Mouse (Mus musculus): ENCODE data around the gene Ccdc153.

The Ccdc153 gene

DNA sequence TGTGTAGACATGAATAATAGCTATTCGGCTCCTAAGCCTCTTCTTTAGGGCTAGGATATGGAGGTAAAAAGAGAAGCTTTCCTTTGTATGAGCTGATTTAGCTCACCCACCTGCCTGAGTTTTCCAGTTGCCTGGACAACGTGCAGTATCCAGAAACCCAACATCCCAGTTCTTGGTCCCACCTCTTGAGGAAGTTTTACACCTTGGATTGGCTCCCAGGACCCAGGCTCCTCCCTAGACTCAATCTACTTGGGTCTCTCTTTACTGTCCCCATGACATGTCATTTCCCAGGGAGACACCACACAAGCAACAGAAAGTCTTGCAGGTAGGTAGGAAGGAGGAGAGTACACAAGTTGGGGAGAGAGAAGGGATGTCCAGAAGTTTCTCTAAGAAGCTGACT lies at the start of gene Ccdc153:
Gene Ccdc153, plus strand, starts transcription at position 278 of the 400 bp plus-strand sequence.
- no peak for TF ChIP-seq NANOG (IDR thresholded peaks at IDR 0.05; ENCODE audit: borderline replicate concordance, low read length)
- no peak for TF ChIP-seq POU5F1 (IDR thresholded peaks at IDR 0.05; ENCODE audit: borderline replicate concordance, low read length)
- no peak for TF ChIP-seq CTCF (conservative IDR thresholded peaks at IDR 0.05; ENCODE audit: low read length)
- Histone ChIP-seq H3K4me1 (replicated peaks; ENCODE audit: low read depth, low read length) (peaks cover 3% of the 10 kb centered on the region; the same call in 1 of the 2 replicates), H3K36me3 (ENCODE audit: insufficient read depth, low read length) (no peaks in the 10 kb centered on the region), H3K27me3 (ENCODE audit: insufficient read depth, low read length) (peaks cover 8% of the 10 kb centered on the region), H3K9me3 (ENCODE audit: low read length) (no peaks in the 10 kb centered on the region), H3K4me3 (replicated peaks; ENCODE audit: low read length) (no peak within 1 kb of the TSS)

DNA sequence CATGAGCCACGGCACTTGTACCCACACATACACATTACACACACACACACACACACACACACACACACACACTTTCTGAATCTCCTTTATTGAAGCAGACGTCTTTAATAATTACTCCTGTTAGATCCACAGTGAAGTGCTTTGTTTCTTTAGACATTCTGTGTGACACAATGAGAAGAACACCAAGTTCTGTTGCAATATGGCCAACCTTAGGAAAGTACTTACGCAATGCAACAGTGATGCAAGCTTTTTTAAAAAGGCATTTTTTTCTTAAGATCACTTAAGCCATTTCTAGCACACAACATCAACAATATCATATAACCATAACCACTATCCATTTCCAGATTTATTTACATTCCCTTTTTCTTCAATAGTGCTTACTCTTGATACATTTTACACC lies 49.3 kb upstream of the Ccdc153 start:
- Histone ChIP-seq H3K9me3 (ENCODE audit: low read length) (no peaks in the 10 kb centered on the region), H3K27me3 (ENCODE audit: insufficient read depth, low read length) (no peaks in the 10 kb centered on the region), H3K4me3 (replicated peaks; ENCODE audit: low read length) (no peak overlapping the region), H3K4me1 (replicated peaks; ENCODE audit: low read depth, low read length) (peaks cover 23% of the 10 kb centered on the region), H3K36me3 (ENCODE audit: insufficient read depth, low read length) (peaks cover 24% of the 10 kb centered on the region)
- no peak for TF ChIP-seq CTCF (conservative IDR thresholded peaks at IDR 0.05; ENCODE audit: low read length)
- no peak for TF ChIP-seq POU5F1 (IDR thresholded peaks at IDR 0.05; ENCODE audit: borderline replicate concordance, low read length)
- no peak for TF ChIP-seq NANOG (IDR thresholded peaks at IDR 0.05; ENCODE audit: borderline replicate concordance, low read length)

DNA sequence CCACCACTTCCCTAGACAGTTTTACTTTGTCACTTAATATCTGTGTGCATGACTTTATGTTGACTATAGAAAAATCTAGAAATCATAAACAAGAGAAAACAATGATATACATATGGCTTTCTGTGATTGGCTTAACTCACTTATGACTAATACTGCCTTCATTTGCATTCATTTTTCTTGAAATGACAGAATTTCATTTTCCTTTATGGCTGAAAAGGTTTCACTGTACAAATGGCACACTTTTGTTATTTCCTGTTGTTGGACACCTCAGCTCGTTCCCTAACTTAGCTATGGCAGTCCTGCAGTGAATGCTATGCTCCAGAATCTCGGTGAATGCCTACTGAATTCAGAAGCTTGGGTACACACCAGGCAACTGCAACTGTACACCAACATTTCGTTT lies 48.2 kb upstream of the Ccdc153 start:
- Histone ChIP-seq H3K4me3 (replicated peaks; ENCODE audit: low read length) (no peak overlapping the region), H3K4me1 (replicated peaks; ENCODE audit: low read depth, low read length) (peaks cover 21% of the 10 kb centered on the region), H3K36me3 (ENCODE audit: insufficient read depth, low read length) (peaks cover 34% of the 10 kb centered on the region), H3K27me3 (ENCODE audit: insufficient read depth, low read length) (no peaks in the 10 kb centered on the region), H3K9me3 (ENCODE audit: low read length) (no peaks in the 10 kb centered on the region)
- TF ChIP-seq POU5F1 (IDR thresholded peaks at IDR 0.05; ENCODE audit: borderline replicate concordance, low read length) (no peak), NANOG (IDR thresholded peaks at IDR 0.05; ENCODE audit: borderline replicate concordance, low read length) (no peak), CTCF (conservative IDR thresholded peaks at IDR 0.05; ENCODE audit: low read length) (no peak)

DNA sequence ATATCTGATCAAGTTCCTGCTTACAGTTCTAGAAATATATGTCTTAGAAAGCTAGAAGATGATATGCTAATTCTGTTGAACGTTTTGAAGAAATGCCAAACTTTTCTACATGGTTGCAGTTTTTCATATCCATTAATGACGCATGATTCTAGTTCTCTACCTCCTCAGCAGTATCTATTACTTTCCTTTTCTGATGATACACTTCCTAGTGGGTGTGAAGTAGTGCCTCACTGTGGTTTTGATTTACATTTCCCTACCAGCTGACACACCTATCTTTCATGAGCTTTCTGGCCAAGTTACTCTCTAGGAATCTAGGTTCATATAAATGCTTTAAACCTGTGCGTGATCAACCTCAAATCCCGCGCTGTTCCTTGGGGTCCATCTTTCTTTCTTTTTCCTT lies 47.7 kb upstream of the Ccdc153 start:
- no peaks in the 10 kb centered on the region for H3K27me3 ChIP-seq (ENCODE audit: insufficient read depth, low read length)
- H3K4me1 ChIP-seq (replicated peaks; ENCODE audit: low read depth, low read length), result peaks cover 17% of the 10 kb centered on the region; the same call in 1 of the 2 replicates
- TF ChIP-seq NANOG (IDR thresholded peaks at IDR 0.05; ENCODE audit: borderline replicate concordance, low read length), result no peak
- no peak for TF ChIP-seq POU5F1 (IDR thresholded peaks at IDR 0.05; ENCODE audit: borderline replicate concordance, low read length)
- TF ChIP-seq CTCF (conservative IDR thresholded peaks at IDR 0.05; ENCODE audit: low read length), result no peak
- H3K9me3 ChIP-seq (ENCODE audit: low read length), result no peaks in the 10 kb centered on the region
- H3K36me3 ChIP-seq (ENCODE audit: insufficient read depth, low read length), result peaks cover 39% of the 10 kb centered on the region
- no peak overlapping the region for H3K4me3 ChIP-seq (replicated peaks; ENCODE audit: low read length)

DNA sequence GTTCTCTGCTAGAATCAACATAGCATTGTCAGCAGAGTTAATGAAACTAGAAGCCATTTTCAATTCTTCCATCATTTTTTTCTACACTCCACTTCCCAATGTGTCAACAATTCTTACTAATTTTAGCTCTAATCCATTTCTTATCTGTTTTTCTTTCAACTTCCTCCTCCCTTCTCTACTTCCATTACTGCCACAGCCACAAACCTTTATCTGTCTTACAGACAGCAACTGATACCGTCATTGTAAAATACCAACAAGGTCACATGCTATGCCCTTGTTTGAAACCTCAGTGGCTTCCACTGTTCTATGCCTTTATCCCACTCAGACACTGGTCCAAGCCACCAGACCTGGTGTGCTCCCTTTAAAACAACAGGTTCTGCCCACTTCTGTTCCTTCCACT lies 46.5 kb upstream of the Ccdc153 start:
- Histone ChIP-seq H3K36me3 (ENCODE audit: insufficient read depth, low read length) (peaks cover 49% of the 10 kb centered on the region), H3K9me3 (ENCODE audit: low read length) (no peaks in the 10 kb centered on the region), H3K4me1 (replicated peaks; ENCODE audit: low read depth, low read length) (peaks cover 20% of the 10 kb centered on the region), H3K4me3 (replicated peaks; ENCODE audit: low read length) (no peak overlapping the region), H3K27me3 (ENCODE audit: insufficient read depth, low read length) (no peaks in the 10 kb centered on the region)
- TF ChIP-seq CTCF (conservative IDR thresholded peaks at IDR 0.05; ENCODE audit: low read length) (no peak), POU5F1 (IDR thresholded peaks at IDR 0.05; ENCODE audit: borderline replicate concordance, low read length) (no peak), NANOG (IDR thresholded peaks at IDR 0.05; ENCODE audit: borderline replicate concordance, low read length) (no peak)

DNA sequence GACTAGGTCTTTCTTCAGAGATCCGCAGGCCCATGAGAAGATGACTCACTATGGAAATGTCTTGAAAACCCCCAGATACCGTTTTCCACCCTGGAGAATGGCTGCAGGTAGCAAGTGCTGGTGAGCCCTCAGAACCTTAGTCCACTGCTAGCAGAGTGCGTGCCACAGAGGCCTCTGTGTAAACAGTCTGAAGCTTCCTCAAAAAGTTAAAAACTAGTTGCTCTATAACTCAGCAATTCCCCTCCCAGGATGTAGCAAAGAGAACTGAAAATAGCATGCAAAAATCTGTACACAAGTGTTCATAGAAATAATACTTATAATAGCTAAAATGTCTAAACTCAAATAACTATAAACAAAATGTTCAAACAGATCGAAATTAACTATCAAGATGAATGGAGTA lies 44.1 kb upstream of the Ccdc153 start:
- Histone ChIP-seq H3K4me1 (replicated peaks; ENCODE audit: low read depth, low read length) (peaks cover 24% of the 10 kb centered on the region), H3K9me3 (ENCODE audit: low read length) (no peaks in the 10 kb centered on the region), H3K4me3 (replicated peaks; ENCODE audit: low read length) (no peak overlapping the region), H3K36me3 (ENCODE audit: insufficient read depth, low read length) (peaks cover 68% of the 10 kb centered on the region), H3K27me3 (ENCODE audit: insufficient read depth, low read length) (no peaks in the 10 kb centered on the region)
- TF ChIP-seq CTCF (conservative IDR thresholded peaks at IDR 0.05; ENCODE audit: low read length) (no peak), POU5F1 (IDR thresholded peaks at IDR 0.05; ENCODE audit: borderline replicate concordance, low read length) (no peak), NANOG (IDR thresholded peaks at IDR 0.05; ENCODE audit: borderline replicate concordance, low read length) (no peak)

DNA sequence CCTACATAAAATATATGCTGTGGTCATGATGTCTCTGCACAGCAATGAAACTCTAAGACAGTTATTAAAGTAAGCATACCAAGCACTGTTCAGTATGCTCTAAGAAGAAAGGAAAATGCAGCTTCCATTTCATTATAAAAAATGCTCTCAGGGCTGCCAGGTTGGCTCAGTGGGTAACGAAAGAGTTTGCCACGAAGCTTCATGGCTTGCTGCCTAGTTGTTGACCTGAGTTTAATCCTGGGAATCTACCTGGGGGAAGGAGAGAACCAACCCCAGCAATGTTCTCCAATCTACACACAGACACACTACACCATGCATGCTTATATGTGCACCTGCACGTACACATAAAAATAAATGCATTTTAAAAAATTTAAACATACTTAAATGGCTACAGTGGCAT lies 41.3 kb upstream of the Ccdc153 start:
- Histone ChIP-seq H3K27me3 (ENCODE audit: insufficient read depth, low read length) (no peaks in the 10 kb centered on the region), H3K4me1 (replicated peaks; ENCODE audit: low read depth, low read length) (peaks cover 14% of the 10 kb centered on the region), H3K9me3 (ENCODE audit: low read length) (no peaks in the 10 kb centered on the region), H3K4me3 (replicated peaks; ENCODE audit: low read length) (no peak overlapping the region), H3K36me3 (ENCODE audit: insufficient read depth, low read length) (peaks cover 53% of the 10 kb centered on the region)
- TF ChIP-seq NANOG (IDR thresholded peaks at IDR 0.05; ENCODE audit: borderline replicate concordance, low read length), result no peak
- no peak for TF ChIP-seq POU5F1 (IDR thresholded peaks at IDR 0.05; ENCODE audit: borderline replicate concordance, low read length)
- TF ChIP-seq CTCF (conservative IDR thresholded peaks at IDR 0.05; ENCODE audit: low read length), result no peak

DNA sequence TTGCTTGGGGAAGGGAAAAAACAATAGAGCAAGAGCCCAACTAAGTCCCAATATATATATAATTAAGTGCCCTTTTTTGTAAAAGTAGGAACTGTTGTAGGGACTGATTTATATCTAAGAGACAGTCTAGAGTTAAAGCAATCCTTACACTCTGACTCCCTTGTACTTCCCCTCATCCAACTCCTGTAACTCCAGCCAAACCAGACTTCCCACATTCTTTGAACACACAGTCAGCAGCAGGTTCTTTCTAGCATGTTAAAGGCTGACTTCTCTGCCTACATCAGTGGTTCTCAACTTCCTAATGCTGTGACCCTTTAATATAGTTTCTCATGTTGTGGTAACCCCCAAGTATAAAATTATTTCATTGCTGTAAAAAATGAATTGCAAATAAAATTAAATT lies 40.9 kb upstream of the Ccdc153 start:
- Histone ChIP-seq H3K4me1 (replicated peaks; ENCODE audit: low read depth, low read length) (peaks cover 11% of the 10 kb centered on the region), H3K36me3 (ENCODE audit: insufficient read depth, low read length) (peaks cover 49% of the 10 kb centered on the region), H3K9me3 (ENCODE audit: low read length) (no peaks in the 10 kb centered on the region), H3K27me3 (ENCODE audit: insufficient read depth, low read length) (no peaks in the 10 kb centered on the region), H3K4me3 (replicated peaks; ENCODE audit: low read length) (no peak overlapping the region)
- TF ChIP-seq NANOG (IDR thresholded peaks at IDR 0.05; ENCODE audit: borderline replicate concordance, low read length) (no peak), CTCF (conservative IDR thresholded peaks at IDR 0.05; ENCODE audit: low read length) (no peak), POU5F1 (IDR thresholded peaks at IDR 0.05; ENCODE audit: borderline replicate concordance, low read length) (no peak)

DNA sequence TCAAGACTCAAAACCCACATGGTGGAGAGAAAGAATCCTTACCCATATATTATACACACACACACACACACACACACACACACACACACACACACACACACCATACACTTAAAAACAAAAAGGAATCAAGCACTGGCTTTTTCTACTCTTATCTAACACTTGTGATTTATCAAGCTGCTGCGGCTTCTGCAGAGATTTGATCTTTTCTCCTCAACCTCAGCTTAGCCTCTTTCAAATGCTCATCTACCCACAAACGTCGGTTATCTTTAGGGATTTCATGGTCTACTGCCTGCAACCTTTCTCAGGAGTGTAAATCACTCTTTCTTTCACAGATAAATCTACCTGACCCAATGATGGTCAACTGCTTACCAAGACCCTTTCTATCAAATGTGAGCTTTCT lies 40.0 kb upstream of the Ccdc153 start:
- TF ChIP-seq NANOG (IDR thresholded peaks at IDR 0.05; ENCODE audit: borderline replicate concordance, low read length), result no peak
- TF ChIP-seq CTCF (conservative IDR thresholded peaks at IDR 0.05; ENCODE audit: low read length), result no peak
- TF ChIP-seq POU5F1 (IDR thresholded peaks at IDR 0.05; ENCODE audit: borderline replicate concordance, low read length), result no peak
- H3K36me3 ChIP-seq (ENCODE audit: insufficient read depth, low read length), result peaks cover 46% of the 10 kb centered on the region
- H3K4me3 ChIP-seq (replicated peaks; ENCODE audit: low read length), result no peak overlapping the region
- H3K9me3 ChIP-seq (ENCODE audit: low read length), result no peaks in the 10 kb centered on the region
- peaks cover 11% of the 10 kb centered on the region for H3K4me1 ChIP-seq (replicated peaks; ENCODE audit: low read depth, low read length)
- no peaks in the 10 kb centered on the region for H3K27me3 ChIP-seq (ENCODE audit: insufficient read depth, low read length)
